Mouse (Mus musculus): ENCODE data around the gene Cntnap5a.

Gene Cntnap5a

DNA sequence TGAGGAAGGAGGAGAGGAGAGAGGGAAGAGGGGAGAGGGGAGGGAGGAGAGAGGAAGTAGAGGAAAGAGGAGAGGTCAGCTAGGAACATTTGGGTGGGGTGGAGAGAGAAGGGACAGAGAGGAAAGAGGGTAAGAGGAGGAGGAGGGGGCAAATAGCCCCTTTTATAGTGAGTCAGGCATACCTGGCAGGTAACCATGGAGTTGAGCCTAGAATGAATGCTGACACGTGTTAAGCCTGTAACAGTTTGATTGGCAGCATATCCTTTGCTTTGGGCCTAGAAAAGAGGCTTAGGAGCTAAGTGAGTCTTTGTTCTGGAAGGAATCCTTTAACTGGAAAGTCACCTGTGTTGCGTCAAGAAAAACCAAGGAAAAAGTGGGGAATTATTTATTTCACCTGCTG, 681.6 kb downstream of the Cntnap5a start:
- no peak for DNase-seq (ENCODE audit: low spot score)

GRCm38 (mm10) chr1:116366806-116367205, 682.2 kb downstream of the Cntnap5a start:
- DNase-seq (ENCODE audit: low spot score) = no peak

DNA sequence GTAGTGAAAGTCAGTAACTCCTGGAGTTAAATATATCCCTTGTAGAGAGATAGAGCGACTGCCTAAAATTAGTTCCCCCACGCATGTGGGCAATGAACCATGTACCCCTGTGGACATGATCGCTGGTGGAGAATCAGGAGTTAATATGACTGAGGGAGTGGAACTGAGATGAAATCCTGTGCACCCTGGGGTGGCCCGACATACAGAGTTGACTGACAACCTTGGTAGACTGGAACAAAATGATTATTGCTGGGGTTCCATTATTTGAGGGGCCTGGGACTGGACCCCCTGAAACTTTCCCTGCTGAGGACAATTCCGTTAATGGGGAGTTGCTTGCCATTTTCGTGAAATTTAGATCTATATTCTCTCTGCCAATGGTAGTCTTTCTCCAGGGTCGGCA, 683.0 kb downstream of the Cntnap5a start:
- DNase-seq (ENCODE audit: low spot score) = no peak

DNA sequence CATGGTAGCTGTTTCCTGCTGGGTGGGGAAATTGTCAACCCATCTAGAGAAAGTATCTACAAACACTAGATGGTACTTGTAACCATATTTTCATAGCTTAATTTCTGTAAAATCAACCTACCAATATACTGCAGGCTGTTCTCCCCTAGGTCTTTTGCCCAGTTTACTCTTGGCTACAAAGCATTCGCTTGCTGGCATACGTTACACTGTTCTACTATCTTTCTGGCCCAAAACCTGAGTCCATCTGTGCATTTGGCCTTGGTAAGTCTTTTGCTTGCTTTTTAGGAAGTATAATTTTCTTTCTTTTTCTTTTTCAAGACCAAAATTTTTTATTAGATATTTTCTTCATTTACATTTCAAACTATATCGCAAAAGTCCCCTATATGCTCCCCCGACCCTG, 686.3 kb downstream of the Cntnap5a start:
- no peak for DNase-seq (ENCODE audit: low spot score)

DNA sequence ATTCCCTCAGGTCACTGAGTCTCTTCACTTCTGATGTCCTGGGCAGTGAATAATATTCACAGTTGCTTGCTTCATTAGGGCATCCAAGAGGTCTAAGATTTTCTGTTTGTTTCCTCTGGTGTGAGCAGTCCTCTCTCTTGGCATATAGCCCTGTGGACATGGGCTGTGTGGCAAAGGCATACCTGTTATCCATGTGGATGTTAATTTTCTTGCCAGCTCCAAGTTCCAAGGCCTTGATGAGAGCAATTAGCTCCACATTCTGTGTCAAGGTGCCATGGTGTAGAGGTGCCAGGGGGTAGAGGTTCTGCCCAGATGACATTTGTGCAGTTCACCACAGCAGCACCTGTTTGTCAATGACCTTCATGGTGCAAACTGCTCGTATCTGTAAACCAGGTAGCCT, 689.0 kb downstream of the Cntnap5a start:
- DNase-seq (ENCODE audit: low spot score) = no peak

GRCm38 (mm10) chr1:116392390-116392789, 707.8 kb downstream of the Cntnap5a start:
- DNase-seq (ENCODE audit: low spot score) = no peak

DNA sequence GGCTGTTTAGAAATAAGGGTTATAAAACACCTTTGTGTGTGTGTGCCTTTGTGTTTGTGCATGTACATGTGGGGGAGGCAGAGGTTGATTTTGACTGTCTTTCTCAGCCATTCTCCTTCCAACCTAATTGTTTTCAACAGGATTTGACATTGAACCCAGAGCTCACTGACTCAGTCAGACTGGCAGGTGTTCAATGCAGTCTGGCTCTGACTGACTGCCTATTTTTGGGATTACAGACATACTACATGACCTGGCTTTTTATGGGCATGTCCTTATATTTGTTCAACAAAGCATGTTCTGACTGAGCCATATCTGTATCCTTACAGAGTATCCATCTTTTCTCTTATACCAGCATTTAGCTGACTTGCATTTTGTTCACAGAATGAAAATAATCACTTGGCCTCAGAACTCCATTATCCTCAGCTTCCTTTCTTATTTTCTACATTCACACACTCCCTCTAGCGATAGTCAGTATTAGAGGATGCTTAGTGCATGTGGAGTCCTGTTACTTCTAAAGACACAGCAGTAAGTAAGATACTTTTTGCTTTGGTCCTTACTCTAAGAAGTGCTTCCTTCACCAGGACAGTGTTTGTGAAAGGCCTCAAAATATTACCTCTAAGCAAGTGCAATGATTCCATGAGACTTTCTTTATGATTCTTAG, 717.6 kb downstream of the Cntnap5a start:
- no peak for DNase-seq (ENCODE audit: low spot score)

DNA sequence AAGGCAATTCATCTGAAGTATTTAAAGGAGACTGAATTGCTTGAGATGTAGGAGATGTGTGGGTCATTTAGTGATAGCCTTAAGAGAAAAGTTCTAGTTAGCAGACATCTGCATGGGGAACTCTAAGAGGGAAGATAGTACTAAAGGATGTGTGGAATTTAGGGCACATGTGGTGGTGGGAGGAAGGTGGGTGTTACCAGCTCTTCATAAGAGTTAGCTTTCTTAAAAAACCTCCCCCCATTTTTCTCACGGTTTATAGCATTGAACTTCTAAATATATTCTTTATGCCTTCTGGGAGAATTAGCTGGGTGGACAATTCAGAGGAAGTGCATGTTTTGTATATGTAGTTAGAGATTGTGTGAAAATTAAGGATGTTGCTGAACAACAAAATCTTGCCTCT, 725.3 kb downstream of the Cntnap5a start:
- no peak for DNase-seq (ENCODE audit: low spot score)

DNA sequence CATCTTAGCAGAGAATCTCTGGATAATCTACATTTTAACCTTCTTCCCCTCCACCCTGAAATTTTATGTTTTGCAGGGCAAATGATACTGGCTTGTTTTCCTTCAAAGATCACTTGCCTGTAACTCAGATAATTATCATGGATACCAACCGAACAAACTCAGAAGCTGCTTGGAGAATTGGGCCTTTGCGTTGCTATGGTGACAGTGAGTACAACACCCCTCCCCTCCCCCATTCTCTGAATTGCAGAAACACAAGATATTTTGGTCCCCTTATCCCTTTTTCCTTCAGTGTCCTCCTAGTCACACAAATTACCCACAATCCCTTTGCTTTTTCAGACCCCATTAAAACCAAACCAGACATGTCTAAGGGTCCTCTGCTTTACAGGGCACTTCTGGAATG, 743.8 kb downstream of the Cntnap5a start:
- no peak for DNase-seq (ENCODE audit: low spot score)

GRCm38 (mm10) chr1:116455115-116455717, 770.7 kb downstream of the Cntnap5a start:
- DNase-seq (ENCODE audit: low spot score) = no peak

DNA sequence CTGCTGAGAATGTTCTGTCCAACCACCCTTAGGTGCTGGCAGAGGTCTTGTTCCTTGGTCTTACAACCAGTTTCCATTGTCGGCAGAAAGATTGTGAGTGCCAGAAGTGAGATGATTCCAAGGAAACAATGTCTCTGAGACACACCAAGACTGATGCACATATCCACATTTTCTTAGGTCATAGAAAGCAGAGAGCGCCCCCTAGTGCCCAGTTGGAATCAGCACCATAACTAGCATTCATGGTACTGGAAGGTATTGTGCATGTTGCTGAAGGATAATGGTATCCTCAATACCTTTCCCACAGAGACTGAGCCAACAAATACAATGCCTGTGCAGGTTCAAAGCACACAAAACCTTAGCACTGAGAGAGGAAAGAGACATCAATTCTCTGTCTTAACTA, 793.1 kb downstream of the Cntnap5a start:
- peak; percentile 2 for DNase-seq (ENCODE audit: low spot score)

GRCm38 (mm10) chr1:116488780-116489569, 804.4 kb downstream of the Cntnap5a start:
- DNase-seq (ENCODE audit: low spot score) = no peak

GRCm38 (mm10) chr1:116577969-116578666, 893.6 kb downstream of the Cntnap5a start:
- no peak for DNase-seq (ENCODE audit: low spot score)

GRCm38 (mm10) chr1:116616272-116616671, 931.7 kb downstream of the Cntnap5a start:
- DNase-seq (ENCODE audit: low spot score) = no peak

All from lung, postnatal 25 days (tissue).